Comparison of ENCODE assay signal across 8 mouse cellular contexts in genomic region chr7:92180591-92181587, GRCm38 (mm10).
DNase-seq lines count a peak whose midpoint lies in the region; ATAC-seq and TF ChIP-seq lines count a peak whose summit lies in the region.

No protein-coding gene starts in this region.

- DNase-seq in adrenal gland, adult (ENCODE audit: inconsistent age in 2 of 2, low spot score in 1 of 2) = peak; percentile 22 to 65
- no peak for DNase-seq in adrenal gland, adult 8-10 months
- no peak for DNase-seq in Patski (ENCODE audit: low read depth, low spot score)
- peak; percentile 42 to 57 for DNase-seq in heart, postnatal 10 days
- DNase-seq in kidney, postnatal 10 days = peak; percentile 43
- DNase-seq in testis, postnatal 14 days (ENCODE audit: low spot score) = peak; percentile 7

- peak overlapping the region; percentile 76 for H3K9ac ChIP-seq in embryonic facial prominence, embryonic 13.5 days
- peak overlapping the region; percentile 48 for H3K9ac ChIP-seq in midbrain, embryonic 13.5 days (replicated peaks)

- intact Hi-C loops in heart, postnatal 10 days (cut with DNase I) = no loop called here

- WGBS in embryonic facial prominence, embryonic 13.5 days = 10% methylated on average over 29 of the region's 29 CpGs
- 17% methylated on average over 29 of the region's 29 CpGs for WGBS in midbrain, embryonic 13.5 days

- in situ Hi-C loops in Patski (cut with MboI; ENCODE audit: low pct_unique_long_range_greater_than_20kb) = no loop called here

- H3K4me3 ChIP-seq in embryonic facial prominence, embryonic 13.5 days = peak overlapping the region; percentile 46
- H3K4me3 ChIP-seq in midbrain, embryonic 13.5 days (replicated peaks) = peak overlapping the region; percentile 36

- TF ChIP-seq CTCF in Patski (IDR thresholded peaks at IDR 0.05) = no peak

- H3K27ac ChIP-seq in embryonic facial prominence, embryonic 13.5 days = peak overlapping the region; percentile 81
- H3K27ac ChIP-seq in midbrain, embryonic 13.5 days = no peak overlapping the region

- peaks cover 27% of the 10 kb centered on the region for H3K4me1 ChIP-seq in embryonic facial prominence, embryonic 13.5 days
- peaks cover 20% of the 10 kb centered on the region for H3K4me1 ChIP-seq in midbrain, embryonic 13.5 days (replicated peaks)

- no peaks in the 10 kb centered on the region for H3K27me3 ChIP-seq in Patski
- peaks cover 3% of the 10 kb centered on the region; the same call in 1 of the 2 replicates for H3K27me3 ChIP-seq in embryonic facial prominence, embryonic 13.5 days
- peaks cover 34% of the 10 kb centered on the region for H3K27me3 ChIP-seq in midbrain, embryonic 13.5 days

- POLR2A ChIA-PET in Patski (lab: Charles Lee) = no interaction called here

- CTCF ChIA-PET in Patski (lab: Charles Lee) = interaction anchor here (0.9 to 1.1 kb wide), 2 partner anchors 18 to 20 kb away, joined by 3 read pairs; no protein-coding TSS in a partner anchor

- no peaks in the 10 kb centered on the region for H3K9me3 ChIP-seq in embryonic facial prominence, embryonic 13.5 days
- H3K9me3 ChIP-seq in midbrain, embryonic 13.5 days = no peaks in the 10 kb centered on the region

- peak overlapping the region; percentile 80 for H3K4me2 ChIP-seq in embryonic facial prominence, embryonic 13.5 days
- H3K4me2 ChIP-seq in midbrain, embryonic 13.5 days (replicated peaks) = peak overlapping the region; percentile 70

- peak; percentile 31 for ATAC-seq in Patski
- ATAC-seq in embryonic facial prominence, embryonic 13.5 days (ENCODE audit: insufficient number of reproducible peaks, insufficient read depth, low FRiP score, low TSS enrichment, low read depth) = peak; percentile 60
- peak; percentile 77 for ATAC-seq in midbrain, embryonic 13.5 days

- H3K36me3 ChIP-seq in embryonic facial prominence, embryonic 13.5 days = no peaks in the 10 kb centered on the region
- H3K36me3 ChIP-seq in midbrain, embryonic 13.5 days = no peaks in the 10 kb centered on the region

Comparison
In these comparisons a context has a peak if more than half of its experiments do, and no peak if none do; other contexts are left out.
1. DNase-seq: peak in adrenal gland, adult (2 of 2), heart, postnatal 10 days (2 of 2), kidney, postnatal 10 days (single experiment) and testis, postnatal 14 days (single experiment); none in adrenal gland, adult 8-10 months (single experiment) and Patski (single experiment).
2. Peak in every context shown above with its lines, with median percentiles within 50 percentile points of each other: ATAC-seq.